Mouse (Mus musculus): ENCODE data around the gene Cenpm.

GRCm38 (mm10) chr15:82212752-82213063 lies 31.8 kb downstream of the Cenpm start, which contains the start of gene Shisa8:
- TF ChIP-seq CTCF (IDR thresholded peaks at IDR 0.05; ENCODE audit: borderline replicate concordance, insufficient read depth, low read length) = no peak
- TF ChIP-seq POLR2A (IDR thresholded peaks at IDR 0.05; ENCODE audit: low read depth, low read length) = no peak

All from embryonic fibroblast, embryonic 13.5 days (primary cell).